In genomic region chr10:84533912-84534671, GRCm38 (mm10) we compare ENCODE assay signal across 8 mouse cellular contexts. TPM values are rescaled to one million over a fixed set of nuclear protein-coding genes. Genes with fewer than 3 reads are reported as not detected.
DNase-seq lines count a peak whose midpoint lies in the region; ATAC-seq lines count a peak whose summit lies in the region.

Gene Ckap4 (minus strand): TSS chr10:84534062.

- peak; percentile 93 for ATAC-seq in forebrain, embryonic 12.5 days (ENCODE audit: low FRiP score)
- ATAC-seq in lung, embryonic 16.5 days (ENCODE audit: low read depth): peak; percentile 94

- under 1% methylated on average over 52 of the region's 64 CpGs for WGBS in forebrain, embryonic 12.5 days
- 2% methylated on average over 11 of the region's 64 CpGs for WGBS in lung, embryonic 16.5 days

- intact Hi-C loops in heart, postnatal 14 days (cut with DNase I): loop anchor here (5.0 kb wide), 2 partner anchors 43 to 88 kb away; partner anchors contain the start of genes Polr3b and Tcp11l2

- no peaks in the 10 kb centered on the region for H3K9me3 ChIP-seq in forebrain, embryonic 12.5 days
- H3K9me3 ChIP-seq in lung, embryonic 16.5 days (ENCODE audit: control insufficient read depth, low read length): no peaks in the 10 kb centered on the region

- H3K36me3 ChIP-seq in forebrain, embryonic 12.5 days (replicated peaks): peaks cover 13% of the 10 kb centered on the region; the same call in 1 of the 2 replicates
- H3K36me3 ChIP-seq in lung, embryonic 16.5 days (ENCODE audit: control insufficient read depth, insufficient read depth, low read length): peaks cover 7% of the 10 kb centered on the region; the same call in 1 of the 2 replicates

- DNase-seq in Muller cell, postnatal 12 days (ENCODE audit: inconsistent ontology term): peak; percentile 91
- peak; percentile 45 for DNase-seq in cerebellum, adult 11 months
- peak; percentile 84 to 89 for DNase-seq in heart, postnatal 14 days
- peak; percentile 84 to 89 for DNase-seq in kidney, postnatal 4 days
- peak; percentile 56 for DNase-seq in ovary, postnatal 10 days (ENCODE audit: low spot score)
- DNase-seq in urinary bladder, postnatal 25 days (ENCODE audit: low spot score): peak; percentile 68

- no peaks in the 10 kb centered on the region for H3K27me3 ChIP-seq in forebrain, embryonic 12.5 days
- H3K27me3 ChIP-seq in lung, embryonic 16.5 days (ENCODE audit: control insufficient read depth, insufficient read depth, low read depth, low read length): no peaks in the 10 kb centered on the region

- peak within 1 kb of the TSS; percentile 95 for H3K4me3 ChIP-seq in forebrain, embryonic 12.5 days (replicated peaks)
- peak within 1 kb of the TSS; percentile 79 for H3K4me3 ChIP-seq in lung, embryonic 16.5 days (ENCODE audit: low read length)

- peak within 1 kb of the TSS; percentile 89 for H3K27ac ChIP-seq in forebrain, embryonic 12.5 days
- H3K27ac ChIP-seq in lung, embryonic 16.5 days (ENCODE audit: low read length): peak within 1 kb of the TSS; percentile 93

- H3K4me1 ChIP-seq in forebrain, embryonic 12.5 days: peaks cover 45% of the 10 kb centered on the region
- peaks cover 30% of the 10 kb centered on the region for H3K4me1 ChIP-seq in lung, embryonic 16.5 days (replicated peaks; ENCODE audit: control insufficient read depth, insufficient read depth, low read length)

- peak within 1 kb of the TSS; percentile 79 for H3K4me2 ChIP-seq in forebrain, embryonic 12.5 days
- H3K4me2 ChIP-seq in lung, embryonic 16.5 days (ENCODE audit: low read depth, low read length): peak within 1 kb of the TSS; percentile 82

- H3K9ac ChIP-seq in forebrain, embryonic 12.5 days: peak within 1 kb of the TSS; percentile 95
- H3K9ac ChIP-seq in lung, embryonic 16.5 days (ENCODE audit: low read length): peak within 1 kb of the TSS; percentile 91

RNA-seq across cellular contexts. Expression of gene Ckap4, which starts in this region (rescaled TPM):
- polyA plus RNA-seq in forebrain, embryonic 12.5 days (2016; fragmentation: Nextera tagmentation; extraction: Ambion mirVana): 72.0 and 72.2 TPM in 2 replicates
- 10 to 100 TPM; 34.1 to 44.0 TPM for total RNA-seq in heart, postnatal 14 days (2021)
- 48.5 and 88.0 TPM in 2 replicates for polyA plus RNA-seq in lung, embryonic 16.5 days (2015; fragmentation: Nextera tagmentation; extraction: Ambion mirVana)

Comparison
In these comparisons a context has a peak if more than half of its experiments do, and no peak if none do; other contexts are left out.
1. Peak in every context shown above with its lines: DNase-seq, ATAC-seq, H3K4me3 ChIP-seq and H3K27ac ChIP-seq.